Mouse (Mus musculus) erythroblast, embryonic 14.5 days (primary cell): ENCODE data around the gene Atxn7l3. TPM values are rescaled to one million over a fixed set of nuclear protein-coding genes. Genes with fewer than 3 reads are reported as not detected.

Source experiments
- H3K27me3 ChIP-seq: 2 replicates; pipeline ENCODE4 v1.6.1; 2012; ENCODE audit warnings: inconsistent platforms; ENCODE audit not compliant: control insufficient read depth
- H3K36me3 ChIP-seq: 2 replicates; pipeline ENCODE4 v1.6.1; 2012; ENCODE audit warnings: mild to moderate bottlenecking, inconsistent platforms; ENCODE audit not compliant: control insufficient read depth
- H3K4me1 ChIP-seq: 2 replicates; pipeline ENCODE4 v1.6.1; 2012; ENCODE audit warnings: inconsistent platforms; ENCODE audit not compliant: control insufficient read depth
- H3K4me3 ChIP-seq: replicated peaks from 2 replicates; pipeline ENCODE3; 2012; ENCODE audit warnings: moderate library complexity, mild to moderate bottlenecking, inconsistent platforms
- H3K9me3 ChIP-seq: 2 replicates; pipeline ENCODE4 v1.6.1; 2012; ENCODE audit warnings: low read length, inconsistent platforms, mixed read lengths; ENCODE audit not compliant: control insufficient read depth
- GATA1 ChIP-seq: IDR thresholded peaks from 2 replicates; pipeline ENCODE4 v1.6.1; 2012; ENCODE audit warnings: low read length, inconsistent platforms, mixed read lengths
- TAL1 ChIP-seq: IDR thresholded peaks from 3 replicates; pipeline ENCODE4 v1.6.1; 2012; ENCODE audit warnings: low read length, inconsistent platforms, mixed read lengths
- polyA plus RNA-seq: library from polyadenylated mRNA; stranded (reverse); fragments of >175 nt; gene quantifications from 2 replicates; pipeline ENCODE4 v1.2.3, GENCODE M21; 2012

The Atxn7l3 gene
- polyA plus RNA-seq, 1 experiment = 6.0 TPM

DNA sequence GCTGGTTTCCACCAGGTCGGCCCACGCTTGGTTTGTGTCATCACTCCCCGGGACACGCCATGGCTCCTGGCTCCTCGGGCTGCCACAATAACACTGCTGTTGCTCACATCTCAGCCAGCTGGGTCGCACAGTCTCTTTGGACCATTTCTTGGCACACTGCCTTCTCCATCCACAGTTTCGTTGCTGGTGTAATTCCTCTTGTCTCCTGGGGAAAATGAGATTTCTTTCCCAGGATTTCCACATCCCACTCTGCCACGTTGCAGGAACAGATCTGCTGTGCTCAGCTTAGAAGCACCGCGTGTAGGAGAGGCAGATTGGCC, 24.2 kb upstream of the Atxn7l3 start:
- TF ChIP-seq TAL1 = no peak
- TF ChIP-seq GATA1 = no peak
- Histone ChIP-seq H3K4me1 (peaks cover 28% of the 10 kb centered on the region), H3K27me3 (peaks cover 42% of the 10 kb centered on the region), H3K9me3 (no peaks in the 10 kb centered on the region), H3K4me3 (peak overlapping the region; percentile 99), H3K36me3 (peaks cover 11% of the 10 kb centered on the region)

DNA sequence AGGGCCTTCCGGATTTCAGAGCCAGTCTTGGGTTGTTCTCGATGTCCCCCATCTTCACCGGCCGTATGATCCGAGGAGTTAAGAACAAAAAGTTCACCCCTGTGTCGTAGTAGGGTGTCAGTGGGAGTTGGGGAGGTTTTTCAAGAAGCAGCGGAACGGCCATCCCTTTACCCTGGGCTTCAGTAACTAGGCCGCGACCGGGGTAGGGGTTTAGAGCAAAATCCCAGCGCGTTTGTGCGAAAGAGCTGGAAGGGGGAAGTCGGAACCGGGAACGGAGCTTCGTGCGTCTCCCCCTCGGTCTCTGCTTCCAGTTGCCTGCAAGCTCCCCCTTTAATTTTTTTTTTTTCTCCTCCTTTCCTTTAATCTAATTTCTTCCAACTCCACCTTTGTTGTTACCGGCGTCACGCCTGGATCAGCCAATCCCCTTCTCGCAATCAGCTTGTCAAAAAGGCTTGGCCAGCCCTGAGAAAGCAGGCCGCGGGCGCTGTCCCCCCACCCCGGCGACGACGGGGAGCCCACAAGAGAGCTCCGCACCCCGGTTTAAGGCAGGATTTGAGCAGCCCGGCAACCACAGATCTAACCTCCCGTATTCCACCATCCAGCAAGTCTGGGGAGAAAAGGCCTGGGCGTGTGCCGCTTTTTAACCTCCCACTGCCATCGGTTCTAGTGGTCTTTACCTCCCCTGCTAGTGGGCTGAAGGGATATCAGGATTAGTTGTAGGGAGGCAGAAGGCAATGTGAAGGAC, 23.7 kb upstream of the Atxn7l3 start:
- Histone ChIP-seq H3K4me3 (peak overlapping the region; percentile 99), H3K27me3 (peaks cover 42% of the 10 kb centered on the region), H3K4me1 (peaks cover 33% of the 10 kb centered on the region), H3K9me3 (no peaks in the 10 kb centered on the region), H3K36me3 (peaks cover 16% of the 10 kb centered on the region)
- TF ChIP-seq GATA1 (no peak), TAL1 (no peak)

DNA sequence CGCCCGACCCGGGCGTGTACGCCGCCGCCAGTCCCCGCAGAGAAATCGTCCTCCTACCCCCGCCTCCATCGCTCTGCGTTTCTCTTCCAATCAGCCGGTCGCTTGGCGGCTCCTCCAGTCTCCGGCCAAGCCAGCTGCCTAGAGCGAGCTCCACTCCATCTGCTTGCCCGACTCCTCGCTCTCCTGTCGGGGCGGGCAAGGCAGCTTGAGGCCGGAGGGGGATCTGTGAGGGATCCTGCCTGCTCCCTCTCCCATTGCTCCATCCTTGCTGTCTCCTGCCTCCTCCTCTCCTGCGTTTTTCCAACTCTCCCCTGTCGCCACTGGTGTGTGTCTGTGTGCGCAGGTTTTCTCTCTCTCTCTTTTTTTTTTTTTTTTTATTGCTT, 23.0 kb upstream of the Atxn7l3 start, which contains the start of gene Ubtf:
Gene Ubtf (minus strand): TSS at position 333 of the 383 bp plus-strand sequence.
- peaks cover 36% of the 10 kb centered on the region for H3K27me3 ChIP-seq
- TF ChIP-seq TAL1 = no peak
- no peak for TF ChIP-seq GATA1
- H3K9me3 ChIP-seq = no peaks in the 10 kb centered on the region
- peak within 1 kb of the TSS; percentile 99 for H3K4me3 ChIP-seq
- H3K36me3 ChIP-seq = peaks cover 24% of the 10 kb centered on the region
- H3K4me1 ChIP-seq = peaks cover 39% of the 10 kb centered on the region

DNA sequence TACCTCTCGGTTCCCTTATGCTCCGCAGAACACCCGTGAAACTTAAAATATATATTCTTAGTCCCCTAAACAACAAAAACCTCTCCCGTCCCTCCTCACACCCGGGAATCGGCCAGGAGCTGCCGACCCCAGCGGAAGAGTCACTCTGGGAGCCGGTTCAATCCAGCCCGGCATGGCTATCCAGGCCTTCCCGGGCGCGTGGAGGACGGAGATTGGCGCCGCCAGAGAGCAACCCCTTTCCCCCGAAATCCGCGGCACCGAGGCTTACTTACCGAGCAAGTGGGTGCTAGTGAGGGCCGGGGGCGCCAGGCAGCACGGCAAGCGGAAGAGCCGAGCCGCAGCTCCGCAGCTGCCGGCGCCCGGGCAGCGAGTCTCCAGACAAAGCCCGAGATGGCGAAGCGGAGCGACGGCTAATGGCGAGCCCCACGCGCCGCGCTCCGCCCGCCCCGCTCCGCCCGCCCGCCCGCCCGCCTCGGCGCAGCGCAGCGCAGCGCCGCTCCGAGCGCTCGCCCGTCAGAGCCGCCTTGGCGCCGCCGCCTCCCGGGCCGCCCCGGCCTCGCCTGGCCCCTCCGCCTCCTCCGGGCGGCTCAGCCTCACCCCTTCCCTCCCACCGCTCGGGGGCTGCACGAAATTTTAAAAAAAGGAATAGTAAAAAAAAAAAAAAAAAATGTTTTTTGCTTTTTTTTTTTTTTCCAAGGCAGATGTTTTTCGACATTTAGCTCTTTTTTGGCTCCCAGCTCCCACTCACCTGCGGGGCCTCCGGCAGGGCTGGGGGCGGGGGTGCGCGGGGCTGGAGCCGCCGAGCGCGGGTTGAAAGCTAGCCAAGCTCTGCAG, 22.4 kb upstream of the Atxn7l3 start:
- Histone ChIP-seq H3K4me3 (peak overlapping the region; percentile 99), H3K4me1 (peaks cover 44% of the 10 kb centered on the region), H3K36me3 (peaks cover 30% of the 10 kb centered on the region), H3K9me3 (no peaks in the 10 kb centered on the region), H3K27me3 (peaks cover 31% of the 10 kb centered on the region)
- TF ChIP-seq TAL1 = no peak
- no peak for TF ChIP-seq GATA1

DNA sequence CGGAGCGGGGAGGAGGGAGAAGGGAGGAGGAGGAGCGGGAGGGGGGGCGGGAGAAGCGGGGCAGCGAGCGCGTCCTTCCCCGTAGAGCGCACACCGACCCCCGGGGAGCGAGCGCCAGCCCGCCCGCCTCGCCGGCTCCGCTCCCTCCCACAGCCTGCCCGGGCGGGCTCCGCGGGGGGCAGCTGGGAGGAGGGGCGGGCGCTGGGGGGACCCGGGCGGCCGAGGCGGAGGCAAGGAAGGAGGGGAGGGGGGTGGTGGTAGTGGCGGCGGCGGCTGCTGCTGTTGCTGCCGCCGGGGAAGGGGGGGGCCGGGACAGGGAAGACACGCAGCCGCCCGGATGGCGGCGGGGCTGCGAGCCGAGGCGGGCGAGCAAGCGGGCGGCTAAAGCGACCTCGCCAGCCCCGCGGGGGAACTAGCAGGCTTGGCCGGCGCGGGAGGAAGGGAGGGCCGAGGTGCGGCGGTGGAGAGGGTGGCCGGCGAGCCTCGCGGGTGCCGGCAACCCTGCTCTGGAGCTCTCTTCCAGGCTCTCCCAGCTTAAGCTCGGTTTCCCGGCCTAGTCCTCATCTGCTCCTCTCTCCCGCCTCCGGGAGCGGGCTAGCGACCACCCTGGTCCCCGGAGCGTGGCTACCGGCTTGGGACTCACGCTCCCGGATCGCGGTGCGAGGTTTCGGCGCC, 21.6 kb upstream of the Atxn7l3 start:
- peak overlapping the region; percentile 99 for H3K4me3 ChIP-seq
- H3K9me3 ChIP-seq = no peaks in the 10 kb centered on the region
- H3K27me3 ChIP-seq = peaks cover 23% of the 10 kb centered on the region
- TF ChIP-seq TAL1 = no peak
- no peak for TF ChIP-seq GATA1
- H3K4me1 ChIP-seq = peaks cover 48% of the 10 kb centered on the region
- H3K36me3 ChIP-seq = peaks cover 37% of the 10 kb centered on the region

DNA sequence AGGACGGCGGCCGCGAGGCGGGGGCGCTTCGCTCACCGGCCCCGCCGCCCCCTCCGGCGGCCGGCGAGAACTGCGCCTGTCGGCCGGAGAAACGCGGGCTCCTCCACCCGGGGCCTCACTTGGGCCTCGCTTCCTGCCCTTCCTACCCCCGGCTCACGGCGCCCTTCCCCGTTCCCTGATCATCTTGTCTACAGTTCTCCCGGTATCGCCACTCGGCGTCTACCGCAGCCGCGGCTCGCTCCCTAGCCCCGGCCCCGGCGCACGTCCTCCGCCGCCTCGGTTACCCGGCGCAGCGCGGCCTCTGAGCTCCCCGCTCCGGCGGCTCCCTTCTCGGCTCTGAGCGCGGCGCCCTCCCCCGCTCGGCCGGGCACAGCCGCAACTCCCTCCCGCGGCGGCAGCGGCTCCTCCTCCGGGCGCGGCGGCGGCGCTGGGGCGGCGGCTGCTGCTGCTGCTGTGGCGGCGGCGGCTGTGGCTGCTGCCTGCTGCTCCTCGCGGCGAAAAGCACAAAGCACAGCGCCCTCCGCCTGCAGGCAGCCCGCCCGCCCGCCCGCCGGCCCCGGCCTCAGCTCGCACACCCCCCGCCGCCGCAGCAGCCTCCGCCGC, 21.0 kb upstream of the Atxn7l3 start:
- Histone ChIP-seq H3K36me3 (peaks cover 44% of the 10 kb centered on the region), H3K4me3 (peak overlapping the region; percentile 99), H3K9me3 (no peaks in the 10 kb centered on the region), H3K27me3 (peaks cover 19% of the 10 kb centered on the region), H3K4me1 (peaks cover 54% of the 10 kb centered on the region)
- TF ChIP-seq GATA1 (no peak), TAL1 (no peak)

DNA sequence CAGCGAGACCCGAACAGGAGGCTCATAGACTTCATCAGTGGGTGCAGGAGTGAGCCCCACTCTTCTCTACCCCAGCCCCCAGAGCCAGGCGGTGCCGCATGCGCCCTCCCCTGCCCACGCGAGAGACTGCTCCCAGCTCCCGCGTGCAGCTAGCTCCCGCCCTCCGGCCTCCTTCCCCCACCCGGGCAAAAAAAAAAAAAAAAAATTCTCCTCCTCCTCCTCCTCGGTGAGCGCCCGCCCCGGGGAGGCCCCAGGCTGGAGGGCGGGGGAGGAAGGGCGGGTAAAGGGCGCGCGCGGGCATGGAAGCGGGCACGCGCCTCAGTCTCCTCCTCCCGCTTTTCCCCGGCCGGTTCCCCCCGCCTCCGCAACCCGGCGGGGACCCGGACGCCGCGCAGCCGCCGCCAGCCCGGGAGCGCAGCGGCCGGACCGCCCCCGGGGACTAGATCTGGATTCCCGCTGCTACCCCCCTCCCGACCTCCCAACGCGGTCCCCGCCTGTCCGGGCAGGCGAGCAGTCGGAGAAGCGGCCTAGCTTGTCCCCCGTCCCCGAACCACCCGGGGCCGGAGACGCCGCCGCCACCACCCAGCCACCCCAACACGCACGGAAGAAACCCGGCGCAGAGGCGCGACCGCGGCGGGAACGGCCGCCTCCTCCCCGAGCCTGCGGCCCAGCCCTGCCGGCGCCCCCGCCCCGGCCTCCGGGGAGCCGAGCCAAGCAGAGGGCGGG, 20.3 kb upstream of the Atxn7l3 start:
- H3K4me3 ChIP-seq = peak overlapping the region; percentile 99
- no peaks in the 10 kb centered on the region for H3K9me3 ChIP-seq
- peaks cover 13% of the 10 kb centered on the region for H3K27me3 ChIP-seq
- TF ChIP-seq GATA1 (no peak), TAL1 (no peak)
- peaks cover 58% of the 10 kb centered on the region for H3K4me1 ChIP-seq
- H3K36me3 ChIP-seq = peaks cover 50% of the 10 kb centered on the region

DNA sequence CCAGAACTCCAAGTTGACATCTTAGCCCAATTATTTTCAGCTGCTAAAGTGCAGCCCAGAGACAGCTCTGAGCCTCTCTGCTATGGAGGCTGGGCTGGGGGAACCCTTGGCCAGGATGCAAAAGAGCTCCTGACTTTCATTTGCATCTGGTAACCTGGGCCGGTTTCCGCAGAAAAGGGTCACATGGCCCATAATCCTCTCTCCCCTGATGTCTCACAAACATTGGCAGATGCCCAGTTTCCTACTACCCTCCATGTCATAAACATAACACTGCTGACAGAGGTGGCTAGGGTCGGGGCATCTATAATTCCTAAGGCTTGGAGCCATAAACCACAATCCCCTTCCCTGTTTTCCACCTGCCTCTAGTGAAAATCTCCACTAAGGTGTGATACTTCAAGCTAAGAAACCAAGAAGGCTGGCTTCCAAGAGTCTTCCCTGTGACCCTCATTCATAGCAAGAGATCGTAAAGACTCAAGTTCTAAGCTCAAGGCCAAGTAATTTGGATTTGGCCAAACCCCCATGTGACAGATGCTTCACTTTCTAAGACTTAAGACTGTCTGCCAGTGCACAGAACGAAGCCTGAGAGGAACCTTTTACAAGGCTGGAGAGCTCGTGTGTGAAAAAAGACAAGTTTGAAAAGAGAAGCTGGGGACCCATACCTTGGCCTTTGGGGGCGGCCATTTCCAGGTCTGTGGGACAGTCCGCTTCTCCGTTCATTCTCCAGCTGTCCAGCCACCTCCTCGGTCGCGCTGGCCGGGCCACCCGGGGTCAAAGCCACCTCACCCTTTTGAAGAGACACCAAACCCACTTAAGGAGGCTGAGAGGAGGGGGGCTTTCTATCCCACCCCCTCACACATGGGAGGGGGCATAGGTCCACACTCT, 19.5 kb upstream of the Atxn7l3 start:
- Histone ChIP-seq H3K4me3 (peak overlapping the region; percentile 99), H3K9me3 (no peaks in the 10 kb centered on the region), H3K27me3 (peaks cover 5% of the 10 kb centered on the region), H3K36me3 (peaks cover 58% of the 10 kb centered on the region), H3K4me1 (peaks cover 65% of the 10 kb centered on the region)
- no peak for TF ChIP-seq GATA1
- no peak for TF ChIP-seq TAL1
